Mouse (Mus musculus) bone marrow, adult 2 months (tissue): ENCODE results near the gene Cmtm5. TPM values are rescaled to one million over a fixed set of nuclear protein-coding genes. Genes with fewer than 3 reads are reported as not detected.
"Not testable (repeated sequence)": the region's sequence is repeated elsewhere in the genome, so short reads cannot be mapped to it uniquely, and the experiment has no call there.

Source experiments
- H3K27ac ChIP-seq: fragments of 200-500 bp; 2 replicates; pipeline ENCODE4 v1.5.1; 2012; ENCODE audit warnings: low read depth, mild to moderate bottlenecking, control low read depth, inconsistent platforms, low read length; ENCODE audit not compliant: control insufficient read depth, poor library complexity, insufficient read depth
- H3K4me1 ChIP-seq: fragments of 200-500 bp; 2 replicates; pipeline ENCODE4 v1.6.1; 2011; ENCODE audit warnings: low read length; ENCODE audit not compliant: control insufficient read depth, insufficient read depth
- H3K4me3 ChIP-seq: fragments of 200-500 bp; replicated peaks from 2 replicates; pipeline ENCODE3; 2011; ENCODE audit warnings: mild to moderate bottlenecking, low read depth, low read length, control low read depth; ENCODE audit not compliant: control insufficient read depth
- CTCF ChIP-seq: fragments of 200-500 bp; IDR thresholded peaks from 2 replicates; pipeline ENCODE4 v1.5.1; 2011; ENCODE audit warnings: low read length, control low read depth; ENCODE audit not compliant: control insufficient read depth, insufficient read depth
- POLR2A ChIP-seq: fragments of 200-500 bp; IDR thresholded peaks from 2 replicates; pipeline ENCODE4 v1.6.1; 2011; ENCODE audit warnings: low read depth, mild to moderate bottlenecking, control low read depth, low read length, borderline replicate concordance; ENCODE audit not compliant: control insufficient read depth
- WGBS: fragments of 180-500 bp; shearing (Covaris S2); methylation state at CpG from one replicate; pipeline ENCODE4 v1.1.7; 2018; 5-methylcytosine and 5-hydroxymethylcytosine counted together
- polyA plus RNA-seq: library from polyadenylated mRNA; stranded (reverse); fragments of >200 nt; gene quantifications from 2 replicates; pipeline ENCODE4 v1.2.4, GENCODE M21; 2011; ENCODE audit warnings: low replicate concordance; ENCODE audit not compliant: missing spikeins, insufficient read depth, insufficient read length

The Cmtm5 gene
- polyA plus RNA-seq, 1 experiment = not detected

DNA sequence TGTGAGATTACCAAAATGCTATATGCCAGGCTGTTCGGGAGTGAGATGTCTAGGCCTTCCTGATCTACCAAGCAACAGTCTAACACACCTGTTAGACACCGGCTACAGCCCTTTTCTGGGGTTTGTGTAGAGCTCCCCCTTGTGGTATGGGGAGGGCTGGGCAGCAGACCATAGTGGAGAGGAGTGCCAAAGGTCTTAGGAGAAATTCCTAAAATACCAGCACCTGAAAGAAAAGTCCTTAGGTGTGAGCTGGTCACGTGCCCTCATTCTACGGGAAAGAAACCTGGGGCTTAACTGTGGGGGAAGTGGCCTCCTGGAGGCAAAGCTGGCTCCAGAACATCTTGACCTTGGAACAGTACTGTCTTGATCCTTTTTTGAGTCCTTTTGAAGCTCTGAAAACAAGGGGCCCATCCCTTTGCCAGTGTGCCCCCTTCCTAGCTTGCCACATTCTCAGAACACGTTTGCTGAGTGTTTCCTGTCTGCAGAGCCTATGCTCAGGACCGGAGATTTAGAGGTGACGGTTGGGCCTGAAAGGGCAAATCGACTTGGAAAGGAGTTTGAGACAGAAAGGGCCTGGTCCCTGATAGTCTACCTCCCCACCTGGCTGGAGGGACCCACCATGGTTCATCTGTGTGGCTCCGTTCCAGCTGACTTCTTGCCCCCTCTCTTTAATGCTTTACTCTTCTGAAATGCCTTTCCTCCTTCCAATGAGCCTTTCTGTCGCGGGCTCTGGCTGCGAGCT, 3.5 kb downstream of the Cmtm5 start:
- no peak overlapping the region for H3K4me3 ChIP-seq
- TF ChIP-seq POLR2A (no peak), CTCF (peak; percentile 75)
- WGBS = 44% methylated on average over 12 of the region's 12 CpGs
- no peaks in the 10 kb centered on the region for H3K4me1 ChIP-seq
- H3K27ac ChIP-seq = no peak overlapping the region

- H3K27ac ChIP-seq = no peak overlapping the region
- H3K4me1 ChIP-seq = no peaks in the 10 kb centered on the region
- 70% methylated on average over 3 of the region's 3 CpGs for WGBS
- no peak overlapping the region for H3K4me3 ChIP-seq
- TF ChIP-seq POLR2A = no peak
- TF ChIP-seq CTCF = no peak
Measured at GRCm38 (mm10) chr14:54940176-54940530, 4.1 kb downstream of the Cmtm5 start.

DNA sequence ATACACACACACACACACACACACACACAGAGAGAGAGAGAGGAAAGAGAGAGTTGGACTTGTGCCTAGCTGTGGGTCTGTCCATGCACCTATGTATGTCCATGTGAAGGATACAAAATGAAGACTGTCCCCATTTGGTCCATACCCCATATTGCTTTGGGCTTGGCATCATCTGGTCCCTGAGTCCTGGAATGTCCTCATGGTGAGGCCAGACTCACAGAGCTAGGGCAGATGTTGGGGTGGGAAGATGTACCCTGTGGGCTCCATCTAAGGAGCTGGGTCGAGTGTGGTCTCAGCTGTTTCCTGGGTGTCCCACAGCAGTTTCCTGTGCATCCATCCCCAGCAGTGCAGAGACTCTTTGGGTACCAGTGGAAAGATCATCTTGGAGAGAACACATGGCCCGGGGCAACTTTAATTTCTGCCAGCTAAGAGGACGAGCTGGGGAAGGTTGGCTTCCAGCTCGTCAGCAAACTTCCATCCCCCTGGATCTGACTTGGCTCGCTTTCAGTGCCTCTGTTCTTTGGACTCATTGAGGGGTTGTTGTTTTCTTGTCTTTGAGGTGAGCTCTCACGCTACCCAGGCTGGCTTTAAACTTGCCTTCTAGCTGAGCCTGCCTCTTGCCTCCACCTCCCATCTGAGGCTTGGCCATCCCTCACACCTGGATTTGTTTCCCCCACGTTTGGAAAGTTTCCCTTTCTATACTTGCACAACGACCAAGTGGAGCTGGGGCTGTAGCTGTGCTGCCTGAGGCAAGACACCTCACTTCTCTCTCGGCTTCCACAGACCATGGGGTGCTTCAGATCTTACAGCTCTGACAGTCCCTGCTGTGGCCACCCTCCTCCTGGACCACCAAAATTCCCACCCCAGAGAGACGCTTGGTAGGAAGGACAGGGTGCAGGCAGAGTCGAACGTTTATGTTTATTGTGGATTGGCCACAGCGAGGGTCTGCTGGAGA, 5.2 kb downstream of the Cmtm5 start:
- no peak overlapping the region for H3K4me3 ChIP-seq
- H3K4me1 ChIP-seq = no peaks in the 10 kb centered on the region
- H3K27ac ChIP-seq = no peak overlapping the region
- no peak for TF ChIP-seq POLR2A
- TF ChIP-seq CTCF = no peak
- WGBS = 56% methylated on average over 13 of the region's 13 CpGs

DNA sequence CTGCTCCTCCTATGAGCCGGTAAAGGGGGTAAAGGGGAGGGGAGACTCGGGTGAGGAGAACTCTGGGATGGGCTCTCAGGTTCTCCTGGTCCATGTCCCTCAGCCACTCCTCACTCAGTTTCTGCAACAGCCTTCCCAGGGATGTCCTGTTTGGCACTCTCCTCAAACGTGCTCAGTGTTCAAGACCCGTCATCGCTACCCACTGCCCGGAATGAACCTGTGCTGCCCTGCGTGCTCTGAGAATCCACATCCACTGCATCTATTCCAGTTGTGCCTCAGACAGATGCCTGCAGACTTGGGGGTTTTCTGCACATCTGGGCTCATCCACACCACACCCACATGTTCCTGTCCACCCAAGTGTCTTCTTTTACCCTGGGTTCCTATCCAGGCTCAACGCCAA, 6.4 kb downstream of the Cmtm5 start:
- TF ChIP-seq CTCF (no peak), POLR2A (no peak)
- WGBS = 88% methylated on average over 8 of the region's 8 CpGs
- Histone ChIP-seq H3K4me1 (no peaks in the 10 kb centered on the region), H3K27ac (no peak overlapping the region), H3K4me3 (no peak overlapping the region)

- 88% methylated on average over 7 of the region's 7 CpGs for WGBS
- Histone ChIP-seq H3K4me1 (no peaks in the 10 kb centered on the region), H3K27ac (no peak overlapping the region), H3K4me3 (no peak overlapping the region)
- TF ChIP-seq CTCF (no peak), POLR2A (no peak)
Measured at GRCm38 (mm10) chr14:54943971-54944370, 7.9 kb downstream of the Cmtm5 start.

GRCm38 (mm10) chr14:54944939-54945338, 8.9 kb downstream of the Cmtm5 start:
- Histone ChIP-seq H3K4me3 (no peak overlapping the region), H3K27ac (no peak overlapping the region), H3K4me1 (no peaks in the 10 kb centered on the region)
- 46% methylated on average over 2 of the region's 2 CpGs for WGBS
- TF ChIP-seq POLR2A = no peak
- TF ChIP-seq CTCF = no peak

GRCm38 (mm10) chr14:54945975-54946704, 10.1 kb downstream of the Cmtm5 start:
- Histone ChIP-seq H3K4me1 (no peaks in the 10 kb centered on the region), H3K27ac (no peak overlapping the region), H3K4me3 (no peak overlapping the region)
- TF ChIP-seq POLR2A (no peak), CTCF (no peak)
- WGBS = 81% methylated on average over 19 of the region's 19 CpGs

DNA sequence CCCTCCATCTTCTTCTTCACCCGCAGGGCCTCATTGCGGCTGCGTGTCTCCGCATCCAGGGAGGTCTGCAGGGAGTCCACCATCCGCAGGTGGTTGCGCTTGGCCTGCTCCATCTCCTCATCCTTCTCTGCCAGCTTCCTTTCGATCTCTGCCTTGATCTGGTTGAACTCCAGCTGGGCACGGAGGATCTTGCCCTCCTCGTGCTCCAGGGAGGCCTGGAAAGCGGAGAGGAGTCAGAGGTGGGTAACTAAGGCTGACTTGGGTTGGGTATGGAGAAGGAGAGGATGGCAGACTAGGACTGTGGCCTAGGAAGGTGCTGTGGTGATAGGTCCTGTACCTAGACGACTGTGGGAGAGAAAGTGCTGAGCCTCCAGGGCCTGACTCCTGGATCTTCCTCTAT, 10.9 kb downstream of the Cmtm5 start:
- 90% methylated on average over 11 of the region's 11 CpGs for WGBS
- not testable (repeated sequence) for H3K27ac ChIP-seq, H3K4me3 ChIP-seq, H3K4me1 ChIP-seq
